Mouse (Mus musculus) lung, postnatal 0 days (tissue): ENCODE results near the gene Tiam2. TPM values are rescaled to one million over a fixed set of nuclear protein-coding genes. Genes with fewer than 3 reads are reported as not detected.

Experiments
- ATAC-seq: fragments of 200-750 bp; cut with Nextera tagmentation; 2 replicates; pipeline ENCODE4 v1.8.0; 2017; ENCODE audit warnings: moderate library complexity
- DNase-seq: peaks from one replicate; pipeline ENCODE4 v3.0.0-alpha.2; 2016; ENCODE audit warnings: low spot score
- H3K27ac ChIP-seq: fragments of 300-500 bp; sonication (generic); 2 replicates; pipeline ENCODE4 v1.5.1; 2014; ENCODE audit warnings: antibody characterized with exemption, mild to moderate bottlenecking, low read length, mixed read lengths
- H3K27me3 ChIP-seq: fragments of 300-500 bp; sonication (generic); replicated peaks from 2 replicates; pipeline ENCODE4 v1.6.1; 2014; ENCODE audit warnings: low read length, mixed read lengths; ENCODE audit not compliant: insufficient read depth
- H3K36me3 ChIP-seq: fragments of 300-500 bp; sonication (generic); 2 replicates; pipeline ENCODE4 v1.6.1; 2014; ENCODE audit warnings: low read length, mixed read lengths; ENCODE audit not compliant: insufficient read depth
- H3K4me1 ChIP-seq: fragments of 300-500 bp; sonication (generic); 2 replicates; pipeline ENCODE4 v1.6.1; 2014; ENCODE audit warnings: antibody characterized with exemption, low read depth, low read length, mixed read lengths; ENCODE audit not compliant: insufficient read depth
- H3K4me2 ChIP-seq: fragments of 300-500 bp; sonication (generic); replicated peaks from 2 replicates; pipeline ENCODE4 v1.6.1; 2014; ENCODE audit warnings: low read depth, mild to moderate bottlenecking, low read length, moderate library complexity, mixed read lengths
- H3K4me3 ChIP-seq: fragments of 300-500 bp; sonication (generic); 2 replicates; pipeline ENCODE4 v1.5.1; 2014; ENCODE audit warnings: low read depth, low read length
- H3K9ac ChIP-seq: fragments of 300-500 bp; sonication (generic); replicated peaks from 2 replicates; pipeline ENCODE4 v1.6.1; 2014; ENCODE audit warnings: low read depth, mild to moderate bottlenecking
- H3K9me3 ChIP-seq: fragments of 300-500 bp; sonication (generic); 2 replicates; pipeline ENCODE4 v1.6.1; 2016; ENCODE audit warnings: low read length, mixed read lengths
- CTCF ChIP-seq: IDR thresholded peaks from 2 replicates; pipeline ENCODE4 v1.5.1; 2016; ENCODE audit warnings: antibody characterized with exemption, mild to moderate bottlenecking
- EP300 ChIP-seq: IDR thresholded peaks from 2 replicates; pipeline ENCODE4 v1.6.1; 2016; ENCODE audit warnings: antibody characterized with exemption, mild to moderate bottlenecking, control low read depth
- WGBS: fragments of 180-500 bp; shearing (Covaris S2); extraction: QIAGEN DNeasy Blood & Tissue Kit; methylation state at CpG from one replicate; pipeline ENCODE4 v1.1.7; 2014; 5-methylcytosine and 5-hydroxymethylcytosine counted together
- polyA plus RNA-seq: library from polyadenylated mRNA; unstranded; fragments of >200 nt; fragmentation: Nextera tagmentation; extraction: Ambion mirVana; gene quantifications from 2 replicates; pipeline ENCODE4 v1.2.1, GENCODE M21; 2015

Gene Tiam2
- polyA plus RNA-seq, 1 experiment from 2014 or later = 2.4 TPM

DNA sequence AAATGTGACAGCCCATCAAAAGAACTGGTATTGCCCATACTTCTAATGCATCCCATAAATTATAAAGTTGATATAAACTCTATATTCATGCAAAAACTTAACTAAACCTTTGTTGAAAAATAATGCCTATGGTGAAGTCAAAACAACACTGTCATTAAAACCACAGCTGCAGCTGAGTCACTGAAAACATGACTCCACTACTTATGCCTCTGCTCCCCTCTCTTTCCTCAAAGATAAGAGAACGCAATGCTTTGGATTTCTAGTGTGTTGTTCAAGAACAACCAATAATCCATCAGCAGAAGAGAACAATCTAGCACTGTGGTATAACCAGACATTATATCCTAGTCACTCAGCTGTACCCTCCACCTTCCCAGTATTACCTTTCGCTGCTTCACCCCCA is 213.9 kb downstream of the Tiam2 start:
- no peak for TF ChIP-seq CTCF
- Histone ChIP-seq H3K36me3 (no peaks in the 10 kb centered on the region), H3K4me2 (no peak overlapping the region), H3K9me3 (no peaks in the 10 kb centered on the region), H3K4me1 (no peaks in the 10 kb centered on the region), H3K4me3 (no peak overlapping the region), H3K27me3 (no peaks in the 10 kb centered on the region), H3K9ac (no peak overlapping the region), H3K27ac (no peak overlapping the region)
- ATAC-seq (no peak), DNase-seq (no peak)
- WGBS = 81% methylated on average over 2 of the region's 2 CpGs

GRCm38 (mm10) chr17:3541033-3541432 is 214.7 kb downstream of the Tiam2 start:
- 64% methylated on average over 5 of the region's 5 CpGs for WGBS
- TF ChIP-seq CTCF (no peak), EP300 (no peak)
- Histone ChIP-seq H3K27ac (no peak overlapping the region), H3K9ac (no peak overlapping the region), H3K36me3 (no peaks in the 10 kb centered on the region), H3K9me3 (no peaks in the 10 kb centered on the region), H3K4me3 (no peak overlapping the region), H3K27me3 (no peaks in the 10 kb centered on the region), H3K4me2 (no peak overlapping the region), H3K4me1 (no peaks in the 10 kb centered on the region)
- DNase-seq (no peak), ATAC-seq (no peak)

- TF ChIP-seq EP300 = no peak
- Histone ChIP-seq H3K27me3 (no peaks in the 10 kb centered on the region), H3K36me3 (no peaks in the 10 kb centered on the region), H3K9me3 (no peaks in the 10 kb centered on the region), H3K4me1 (no peaks in the 10 kb centered on the region), H3K4me3 (no peak overlapping the region), H3K9ac (no peak overlapping the region), H3K4me2 (no peak overlapping the region), H3K27ac (no peak overlapping the region)
- 47% methylated on average over 7 of the region's 7 CpGs for WGBS
- DNase-seq = no peak
- ATAC-seq = no peak
These were observed 221.4 kb downstream of the Tiam2 start for GRCm38 (mm10) chr17:3547725-3548124.

- Histone ChIP-seq H3K4me2 (no peak overlapping the region), H3K9ac (no peak overlapping the region), H3K27me3 (no peaks in the 10 kb centered on the region), H3K9me3 (no peaks in the 10 kb centered on the region), H3K4me1 (0 out of 2 replicates have a peak, but pooled peaks cover 3% of the 10 kb centered on the region), H3K27ac (no peak overlapping the region), H3K4me3 (no peak overlapping the region), H3K36me3 (no peaks in the 10 kb centered on the region)
- DNase-seq (no peak), ATAC-seq (no peak)
- 42% methylated on average over 1 of the region's 1 CpGs for WGBS
- TF ChIP-seq CTCF (no peak), EP300 (no peak)
These were observed 229.9 kb downstream of the Tiam2 start for GRCm38 (mm10) chr17:3556251-3556650.

DNA sequence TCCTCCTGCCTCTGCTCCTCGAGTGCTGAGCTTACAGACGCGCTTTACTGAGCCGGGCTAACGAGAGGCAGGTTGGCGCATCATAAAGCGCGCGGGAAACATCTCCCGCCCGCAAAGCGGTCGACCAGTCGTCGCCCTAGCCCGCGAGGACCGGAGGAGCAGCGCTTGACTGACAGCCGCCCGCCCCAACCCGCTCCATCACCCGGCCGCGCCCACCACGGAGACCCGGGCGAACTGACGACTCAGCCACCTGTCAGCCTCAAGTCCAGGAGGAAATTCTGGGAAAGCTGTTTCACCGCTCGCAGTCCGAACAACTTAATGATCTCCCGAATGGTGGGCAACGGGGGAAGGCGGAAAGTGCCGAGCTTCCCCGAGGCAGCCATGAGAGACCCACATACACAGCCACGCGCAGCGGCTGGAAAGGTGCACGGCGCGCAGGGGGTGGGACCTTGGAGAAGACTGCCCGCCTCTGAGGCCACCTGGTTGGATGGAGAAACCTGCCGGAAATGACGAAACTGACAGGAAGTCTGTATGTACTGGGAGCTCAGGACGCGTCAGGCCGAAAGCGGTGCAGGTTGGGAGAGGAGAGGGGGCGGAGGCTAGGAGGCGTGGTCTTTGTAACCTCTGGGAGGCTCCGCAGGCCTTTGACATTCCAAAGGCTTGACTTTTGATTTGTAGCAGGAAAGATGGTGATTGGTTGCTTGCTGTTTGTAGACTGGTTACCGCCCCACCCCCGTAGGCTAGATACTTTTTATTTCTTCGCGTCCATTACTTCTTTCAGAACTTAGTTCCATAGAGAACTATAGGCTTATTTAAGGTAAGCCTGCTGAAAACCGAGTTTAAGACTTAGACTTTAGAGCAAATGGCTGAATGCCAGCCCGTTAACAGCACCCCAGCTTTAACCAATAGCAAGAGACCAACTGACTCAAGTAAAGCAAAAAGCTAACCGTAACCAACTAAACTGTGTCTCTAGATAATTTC is 231.2 kb downstream of the Tiam2 start, which contains the start of gene Tfb1m:
Gene Tfb1m, minus strand, starts transcription at position 451 of the 981 bp plus-strand sequence.
- peak within 1 kb of the TSS; percentile 63 for H3K4me2 ChIP-seq
- ATAC-seq = peak; percentile 99
- H3K36me3 ChIP-seq = no peaks in the 10 kb centered on the region
- 2% methylated on average over 60 of the region's 60 CpGs for WGBS
- peak within 1 kb of the TSS; percentile 89 for H3K27ac ChIP-seq
- peak within 1 kb of the TSS; percentile 54 for H3K9ac ChIP-seq
- 0 out of 2 replicates have a peak, but pooled peaks cover 3% of the 10 kb centered on the region for H3K4me1 ChIP-seq
- TF ChIP-seq EP300 (no peak), CTCF (no peak)
- H3K4me3 ChIP-seq = peak within 1 kb of the TSS; percentile 67
- no peaks in the 10 kb centered on the region for H3K9me3 ChIP-seq
- DNase-seq = peak; percentile 100
- H3K27me3 ChIP-seq = no peaks in the 10 kb centered on the region

- DNase-seq = peak; percentile 58
- 52% methylated on average over 9 of the region's 9 CpGs for WGBS
- 0 out of 2 replicates have a peak, but pooled peaks cover 3% of the 10 kb centered on the region for H3K4me1 ChIP-seq
- H3K9me3 ChIP-seq = no peaks in the 10 kb centered on the region
- peak overlapping the region; percentile 67 for H3K4me3 ChIP-seq
- no peak for TF ChIP-seq CTCF
- TF ChIP-seq EP300 = peak; percentile 52
- no peak overlapping the region; the same call in 1 of the 2 replicates for H3K9ac ChIP-seq
- no peaks in the 10 kb centered on the region for H3K36me3 ChIP-seq
- peak overlapping the region; percentile 55 for H3K4me2 ChIP-seq
- ATAC-seq = no peak
- peak overlapping the region; percentile 89 for H3K27ac ChIP-seq
- H3K27me3 ChIP-seq = no peaks in the 10 kb centered on the region
These were observed 232.0 kb downstream of the Tiam2 start for GRCm38 (mm10) chr17:3558356-3558870.
